Mouse (Mus musculus): ENCODE data around the gene Pde4d. TPM values are rescaled to one million over a fixed set of nuclear protein-coding genes. Genes with fewer than 3 reads are reported as not detected.

The Pde4d gene
- total and polyA plus RNA-seq, 3 experiments, result 18.5 to 18.8 TPM; not detected in 1

DNA sequence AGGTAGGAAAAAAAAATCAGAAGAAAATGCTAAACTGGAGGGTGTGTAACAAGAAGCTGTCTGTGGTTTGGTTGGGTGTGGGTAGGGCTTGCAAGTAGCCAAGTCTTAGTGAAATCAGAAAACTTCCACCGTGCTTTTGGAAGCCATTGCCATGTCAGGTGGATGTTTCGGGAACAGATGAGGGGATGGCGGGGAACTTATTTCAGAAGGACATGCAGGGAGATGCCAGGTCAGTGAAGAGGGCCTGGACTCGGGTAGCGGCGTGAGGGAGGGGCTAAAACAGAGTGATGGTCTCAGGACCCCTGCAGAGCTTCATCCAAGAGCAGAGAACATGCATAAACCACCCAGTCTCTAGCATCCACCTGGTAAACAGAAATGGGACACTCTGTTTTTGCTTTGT is 898.6 kb downstream of the Pde4d start:
- H3K4me1 ChIP-seq (ENCODE audit: control insufficient read depth in 1 of 2, insufficient read depth in 2 of 2, low read length in 2 of 2), result no peaks in the 10 kb centered on the region
- H3K27me3 ChIP-seq (ENCODE audit: control insufficient read depth in 1 of 2, insufficient read depth in 2 of 2, low read length in 2 of 2), result peaks cover 4 to 5% of the 10 kb centered on the region in 2 experiments; a peak in 3 of 4 replicates
- H3K36me3 ChIP-seq (ENCODE audit: control insufficient read depth in 1 of 2, insufficient read depth in 2 of 2, low read length in 2 of 2), result no peaks in the 10 kb centered on the region
- no peak overlapping the region for H3K9ac ChIP-seq (ENCODE audit: control insufficient read depth, low read depth, low read length, poor library complexity, severe bottlenecking)
- TF ChIP-seq SMC3 (IDR thresholded peaks at IDR 0.05; ENCODE audit: low read depth, low read length) (no peak), ETS1 (IDR thresholded peaks at IDR 0.05; ENCODE audit: low read depth, low read length) (no peak), ZC3H11A (IDR thresholded peaks at IDR 0.05; ENCODE audit: low read depth, low read length) (no peak), NRF1 (IDR thresholded peaks at IDR 0.05; ENCODE audit: insufficient read depth, low read depth, low read length, poor library complexity, severe bottlenecking) (no peak), E2F4 (IDR thresholded peaks at IDR 0.05; ENCODE audit: borderline replicate concordance, low read depth, low read length) (no peak), NELFE (IDR thresholded peaks at IDR 0.05; ENCODE audit: low read depth, low read length) (no peak), POLR2AphosphoS5 (IDR thresholded peaks at IDR 0.05; ENCODE audit: borderline replicate concordance, low read depth, low read length) (no peak), KAT2A (conservative IDR thresholded peaks at IDR 0.05; ENCODE audit: low read depth, low read length) (no peak), USF1 (IDR thresholded peaks at IDR 0.05; ENCODE audit: low read depth, low read length) (no peak), MAFK (IDR thresholded peaks at IDR 0.05; ENCODE audit: borderline replicate concordance, low read depth, low read length) (no peak), MYB (IDR thresholded peaks at IDR 0.05; ENCODE audit: low read depth, low read length) (no peak), MAX (IDR thresholded peaks at IDR 0.05; ENCODE audit: low read length) (no peak), EP300 (IDR thresholded peaks at IDR 0.05; ENCODE audit: low read depth in 1 of 2, low read length in 2 of 2) (no peak), BHLHE40 (IDR thresholded peaks at IDR 0.05; ENCODE audit: borderline replicate concordance, low read depth, low read length) (no peak), MEF2A (IDR thresholded peaks at IDR 0.05; ENCODE audit: extremely low read depth, insufficient replicate concordance, low read depth, low read length, poor library complexity, severe bottlenecking) (no peak), CHD1 (IDR thresholded peaks at IDR 0.05; ENCODE audit: low read depth, low read length) (no peak), GABPA (IDR thresholded peaks at IDR 0.05; ENCODE audit: low read depth, low read length) (no peak)
- H3K9me3 ChIP-seq (replicated peaks; ENCODE audit: insufficient read depth, low read length), result no peaks in the 10 kb centered on the region
- H3K79me2 ChIP-seq (ENCODE audit: control insufficient read depth, insufficient read depth, low read length, poor library complexity), result no peaks in the 10 kb centered on the region
- H3K27ac ChIP-seq (ENCODE audit: control insufficient read depth, low read depth, low read length), result no peak overlapping the region
- no peak for DNase-seq (ENCODE audit: low read depth, low spot score)
- H3K4me3 ChIP-seq (ENCODE audit: control insufficient read depth in 1 of 2, insufficient read depth in 1 of 2, low read depth in 2 of 2, low read length in 2 of 2), result no peak overlapping the region

DNA sequence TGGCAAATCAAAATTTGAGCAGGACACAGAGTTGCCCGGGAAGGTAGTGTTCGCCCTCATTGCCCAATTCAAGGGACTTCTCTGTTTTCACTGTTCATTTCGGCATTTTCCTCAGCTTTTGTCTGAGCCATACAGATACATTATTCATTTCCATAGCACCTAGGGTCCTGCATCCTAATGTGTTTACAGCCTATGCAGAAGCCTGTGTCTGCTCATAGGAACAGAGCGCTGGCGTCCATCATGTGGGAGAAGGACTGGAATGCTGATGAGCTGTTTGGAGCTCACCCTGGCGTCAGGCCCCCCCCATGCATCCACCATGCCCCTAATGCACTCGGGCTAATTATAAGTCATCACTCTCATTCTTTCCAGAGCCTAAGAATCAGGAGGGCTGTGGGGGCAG is 900.4 kb downstream of the Pde4d start:
- Histone ChIP-seq H3K27me3 (ENCODE audit: control insufficient read depth in 1 of 2, insufficient read depth in 2 of 2, low read length in 2 of 2) (peaks cover 5 to 7% of the 10 kb centered on the region in 2 experiments; a peak in 3 of 4 replicates), H3K79me2 (ENCODE audit: control insufficient read depth, insufficient read depth, low read length, poor library complexity) (no peaks in the 10 kb centered on the region), H3K36me3 (ENCODE audit: control insufficient read depth in 1 of 2, insufficient read depth in 2 of 2, low read length in 2 of 2) (no peaks in the 10 kb centered on the region), H3K9ac (ENCODE audit: control insufficient read depth, low read depth, low read length, poor library complexity, severe bottlenecking) (no peak overlapping the region), H3K27ac (ENCODE audit: control insufficient read depth, low read depth, low read length) (no peak overlapping the region), H3K4me3 (ENCODE audit: control insufficient read depth in 1 of 2, insufficient read depth in 1 of 2, low read depth in 2 of 2, low read length in 2 of 2) (no peak overlapping the region), H3K9me3 (replicated peaks; ENCODE audit: insufficient read depth, low read length) (no peaks in the 10 kb centered on the region), H3K4me1 (ENCODE audit: control insufficient read depth in 1 of 2, insufficient read depth in 2 of 2, low read length in 2 of 2) (no peaks in the 10 kb centered on the region)
- no peak for DNase-seq (ENCODE audit: low read depth, low spot score)
- TF ChIP-seq USF1 (IDR thresholded peaks at IDR 0.05; ENCODE audit: low read depth, low read length), result no peak
- no peak for TF ChIP-seq NRF1 (IDR thresholded peaks at IDR 0.05; ENCODE audit: insufficient read depth, low read depth, low read length, poor library complexity, severe bottlenecking)
- TF ChIP-seq RCOR1 (IDR thresholded peaks at IDR 0.05; ENCODE audit: low read depth, low read length), result no peak
- TF ChIP-seq MYC (IDR thresholded peaks at IDR 0.05; ENCODE audit: low read depth, low read length), result no peak
- TF ChIP-seq ZKSCAN1 (IDR thresholded peaks at IDR 0.05; ENCODE audit: low read depth, low read length), result no peak
- TF ChIP-seq KAT2A (conservative IDR thresholded peaks at IDR 0.05; ENCODE audit: low read depth, low read length), result no peak
- TF ChIP-seq ELF1 (IDR thresholded peaks at IDR 0.05; ENCODE audit: low read depth, low read length), result no peak
- TF ChIP-seq POLR2AphosphoS2 (IDR thresholded peaks at IDR 0.05; ENCODE audit: low read length), result no peak
- no peak for TF ChIP-seq TAL1 (IDR thresholded peaks at IDR 0.05; ENCODE audit: low read length)
- no peak for TF ChIP-seq ZMIZ1 (IDR thresholded peaks at IDR 0.05; ENCODE audit: low read depth, low read length)
- no peak for TF ChIP-seq CTCF (IDR thresholded peaks at IDR 0.05 in 2 of 3, conservative IDR thresholded peaks at IDR 0.05 in 1 of 3; ENCODE audit: control insufficient read depth in 1 of 3, insufficient read depth in 1 of 3, low read depth in 2 of 3, low read length in 3 of 3, poor library complexity in 1 of 3, severe bottlenecking in 1 of 3)
- no peak for TF ChIP-seq MAZ (IDR thresholded peaks at IDR 0.05; ENCODE audit: low read depth, low read length)
- TF ChIP-seq MAX (IDR thresholded peaks at IDR 0.05; ENCODE audit: low read length), result no peak

Measured in MEL (cell line).